Mouse (Mus musculus) gastrocnemius, adult 8-10 months (tissue): Measurements from ENCODE around the gene Ier2. TPM values are rescaled to one million over a fixed set of nuclear protein-coding genes. Genes with fewer than 3 reads are reported as not detected.

Experiments used
- DNase-seq, 2 experiments: peaks; one replicate each; pipeline ENCODE4 v3.0.0; 2022; ENCODE audit warnings: low spot score in 2 of 2
- total RNA-seq, 4 experiments: library from RNA; stranded (reverse); gene quantifications; 2 replicates each; pipeline ENCODE4 v1.2.4; 2022

Gene Ier2
- total RNA-seq: 1 to 10 TPM; 4.3 to 5.1 (median 4.5) TPM

GRCm38 (mm10) chr8:84662581-84663065, at the start of gene Ier2:
Gene Ier2, minus strand, starts transcription at chr8:84662852.
- DNase-seq: peak; percentile 91 to 93

DNA sequence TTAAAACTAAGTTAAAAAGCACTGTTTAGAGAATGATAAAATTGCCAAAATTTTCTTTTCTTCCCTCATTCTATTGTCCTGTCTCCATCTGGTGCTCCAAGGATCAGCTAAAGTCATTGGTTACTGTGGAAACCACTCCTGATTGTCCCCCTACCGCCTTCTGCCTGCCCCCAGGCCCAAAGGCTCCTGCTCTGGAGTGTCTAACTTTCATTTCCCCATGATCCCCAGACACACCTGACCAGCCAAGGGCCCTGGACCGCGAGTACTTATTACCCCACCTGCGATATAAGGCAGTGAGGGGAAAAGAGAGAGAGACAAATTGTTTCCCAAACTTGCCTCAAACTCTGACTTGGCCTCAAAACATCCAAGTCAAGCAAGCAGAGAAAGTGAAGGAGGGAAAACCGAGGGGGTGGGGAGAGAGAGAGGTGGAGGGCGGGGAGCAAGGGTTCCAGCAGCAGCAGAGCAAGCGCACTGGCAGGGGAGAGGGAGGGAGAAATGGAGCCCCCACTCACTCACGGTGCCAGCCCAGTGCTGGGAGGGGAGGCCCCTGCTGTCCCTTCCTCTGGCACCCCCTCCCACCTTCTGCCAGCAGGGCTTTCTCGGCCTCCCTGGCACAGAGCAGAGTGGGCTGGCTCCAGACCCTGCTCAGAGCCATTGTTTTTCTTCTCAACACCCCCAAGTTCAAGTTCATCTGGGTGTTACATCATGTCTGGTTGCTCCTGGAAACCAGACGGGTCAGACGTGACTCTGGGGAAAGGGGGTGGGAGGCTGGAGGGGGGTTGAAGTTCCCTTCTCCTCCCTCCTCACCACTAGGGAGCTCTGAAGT, 49.5 kb upstream of the Ier2 start:
- DNase-seq: peak in 1 of 2 experiments; percentile 55

- DNase-seq: no peak
Measured at GRCm38 (mm10) chr8:84711312-84711711, 48.7 kb upstream of the Ier2 start.

DNA sequence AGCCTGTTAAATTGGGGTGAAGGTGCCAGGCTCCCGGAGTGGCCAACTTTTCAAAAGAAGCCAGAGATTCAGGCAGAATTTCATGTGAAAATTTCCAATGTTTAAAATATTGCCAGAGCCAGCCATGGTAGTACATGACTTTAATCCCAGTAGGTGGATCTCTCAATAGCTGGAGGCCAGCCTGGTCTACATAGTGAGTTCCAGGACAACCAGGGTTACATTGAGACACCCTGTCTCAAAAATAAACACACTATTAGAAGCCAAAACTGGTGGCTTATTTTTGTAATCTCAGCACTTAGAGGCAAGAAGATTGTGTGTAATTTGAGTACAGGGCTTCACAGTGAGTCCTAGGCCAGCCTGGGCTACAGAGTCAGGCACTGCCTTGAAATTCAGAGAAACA, 47.3 kb upstream of the Ier2 start:
- DNase-seq: no peak

DNA sequence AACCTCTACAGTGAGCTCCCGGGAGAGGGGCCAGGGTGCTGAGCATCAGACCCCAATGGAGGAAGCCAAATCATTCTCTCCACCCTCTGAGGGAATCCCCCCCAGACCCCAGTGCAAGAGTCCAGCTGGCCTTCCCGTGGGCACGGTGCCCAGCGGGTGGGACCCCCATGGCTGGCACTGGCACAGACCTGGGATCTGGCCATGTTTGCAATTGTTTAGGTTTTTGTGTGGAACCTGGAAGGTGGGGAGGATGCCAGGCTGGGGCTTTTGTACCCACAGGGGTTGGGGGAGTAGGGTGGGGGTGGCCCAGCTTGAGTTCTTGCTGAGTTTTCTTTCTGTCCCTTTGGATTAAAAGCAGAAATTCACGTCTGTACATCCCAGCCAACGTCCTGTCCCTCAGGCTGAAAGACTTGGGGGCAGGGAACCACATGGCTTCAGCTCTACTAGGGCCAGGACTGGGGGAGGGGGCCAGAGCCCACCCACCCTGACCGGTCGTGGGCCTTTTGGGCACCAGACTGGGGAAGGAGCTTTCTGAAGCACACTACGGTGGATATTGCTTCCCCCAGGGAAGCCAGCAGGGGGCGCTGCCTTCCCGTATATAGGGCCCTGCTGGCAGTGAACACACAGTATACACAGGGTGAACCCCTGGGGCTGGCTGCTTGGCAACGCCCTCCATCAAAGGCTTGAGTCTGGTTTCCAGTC, 46.3 kb upstream of the Ier2 start:
- peak; percentile 84 to 86 for DNase-seq

- no peak for DNase-seq
Measured at GRCm38 (mm10) chr8:84708071-84708541, 45.5 kb upstream of the Ier2 start.

DNA sequence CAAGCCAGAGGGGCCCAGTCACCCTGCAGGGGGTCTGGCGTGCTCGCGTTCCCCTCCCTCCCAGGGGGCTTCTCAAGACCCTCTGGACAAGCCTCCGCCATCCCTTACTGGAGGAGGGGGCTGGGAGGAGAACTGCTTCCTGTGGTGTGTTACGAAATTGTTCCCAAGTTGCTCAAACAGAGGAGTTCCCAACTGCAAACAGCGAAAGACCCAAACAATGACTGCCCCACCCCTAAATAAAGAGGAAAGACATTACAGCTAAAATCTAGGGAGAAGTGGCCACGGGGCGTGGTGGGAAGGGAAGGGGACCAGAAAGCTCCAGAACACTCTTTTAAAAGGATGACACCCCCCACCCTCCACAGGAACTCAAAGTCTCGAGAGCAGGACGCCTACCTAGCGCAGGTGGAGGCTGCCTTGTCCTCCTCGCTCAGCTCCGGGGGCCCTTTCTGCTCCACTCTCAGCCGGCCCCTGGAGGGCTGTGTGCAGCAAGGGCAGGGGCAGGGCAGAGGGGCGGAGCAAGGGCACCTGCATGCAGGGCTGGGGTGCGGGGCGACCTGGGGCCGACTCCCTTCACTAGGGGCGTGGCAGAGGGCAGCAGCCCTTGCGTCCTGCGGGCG, 44.7 kb upstream of the Ier2 start:
- peak in 1 of 2 experiments; percentile 28 for DNase-seq

DNA sequence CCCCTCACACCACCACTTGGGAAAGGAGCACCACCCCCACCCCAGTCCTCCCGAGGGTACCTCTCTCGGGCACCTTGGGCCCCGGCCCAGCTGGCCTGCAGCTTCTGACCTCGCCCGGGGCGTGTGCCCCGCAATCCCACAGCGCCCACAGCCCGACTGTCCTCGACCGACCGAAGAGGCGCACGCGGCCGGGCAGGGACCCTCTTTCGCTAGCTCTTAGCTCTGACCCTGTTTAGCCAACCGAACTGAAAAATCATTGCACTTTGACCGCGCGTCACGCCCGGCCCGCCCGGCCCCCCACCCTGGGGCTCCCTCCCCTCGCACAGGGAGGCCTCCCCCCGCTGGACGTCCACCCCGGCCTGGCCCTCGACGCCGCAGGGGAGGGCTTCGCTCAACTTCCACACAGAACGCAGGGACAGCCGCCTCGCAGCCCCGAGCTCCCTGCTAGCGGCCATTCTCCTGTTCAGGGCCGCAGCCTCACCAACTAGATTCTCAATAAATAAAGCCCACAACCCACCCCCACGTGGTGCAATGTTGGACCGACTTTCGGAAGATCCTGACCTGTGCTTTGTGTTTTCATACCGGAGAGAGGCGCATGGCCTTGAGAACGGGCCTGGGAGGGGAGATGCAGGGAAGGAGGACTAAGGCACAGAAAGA, 44.1 kb upstream of the Ier2 start:
- DNase-seq: peak in 1 of 2 experiments; percentile 31

- no peak for DNase-seq
Measured at GRCm38 (mm10) chr8:84705960-84706359, 43.3 kb upstream of the Ier2 start.

GRCm38 (mm10) chr8:84704867-84705831, 42.5 kb upstream of the Ier2 start:
- DNase-seq: peak; percentile 4 to 25

DNA sequence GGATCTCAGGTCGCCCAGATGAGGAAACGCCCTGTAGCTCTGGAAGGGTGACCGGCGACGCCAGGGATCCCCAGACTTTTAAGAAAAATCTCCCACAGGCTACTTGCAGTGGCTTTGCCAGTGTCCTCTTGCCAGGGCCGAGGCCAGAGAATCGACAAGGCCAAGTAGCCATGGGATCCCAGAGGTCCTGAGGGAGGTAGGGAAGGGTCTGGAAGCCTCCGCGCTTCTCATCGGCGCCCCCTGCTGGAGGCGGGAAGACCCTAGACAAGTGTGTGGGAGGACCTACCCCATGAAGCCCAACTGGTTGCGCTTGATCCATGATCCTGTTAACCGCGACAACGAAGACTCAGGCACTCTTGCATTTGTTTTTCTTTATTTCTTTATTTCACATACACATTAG, 41.7 kb upstream of the Ier2 start:
- peak; percentile 70 to 74 for DNase-seq

DNA sequence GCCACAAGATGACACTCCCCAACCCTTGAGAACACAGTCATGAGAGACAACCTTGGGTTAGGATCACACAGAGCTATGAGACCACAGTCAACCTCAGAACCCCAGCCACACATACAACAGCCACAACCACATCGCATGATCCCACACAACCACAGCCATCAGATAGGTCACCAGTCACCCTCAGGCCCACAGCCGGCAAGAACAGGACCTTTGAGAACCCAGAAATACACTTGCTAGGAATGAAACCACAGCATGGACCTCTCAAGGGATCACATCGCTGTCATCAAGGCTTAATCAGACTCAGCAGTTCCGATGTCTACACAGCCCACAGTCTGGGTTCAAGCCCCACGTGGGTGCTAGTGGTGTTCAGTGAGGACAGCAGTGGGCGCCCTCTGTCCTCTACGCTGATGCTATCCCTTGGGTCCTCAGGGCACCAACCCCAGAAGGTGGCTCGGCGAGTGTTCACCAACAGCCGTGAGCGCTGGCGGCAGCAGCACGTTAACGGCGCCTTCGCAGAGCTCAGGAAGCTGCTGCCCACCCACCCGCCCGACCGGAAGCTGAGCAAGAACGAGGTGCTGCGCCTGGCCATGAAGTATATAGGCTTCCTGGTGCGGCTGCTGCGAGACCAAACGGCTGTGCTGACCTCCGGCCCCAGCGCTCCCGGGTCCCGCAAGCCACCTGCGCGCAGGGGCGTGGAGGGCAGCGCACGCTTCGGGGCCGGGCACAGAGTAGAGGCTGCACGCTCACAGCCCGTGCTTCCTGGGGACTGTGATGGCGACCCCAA, 41.0 kb upstream of the Ier2 start:
- peak in 1 of 2 experiments; percentile 2 for DNase-seq

GRCm38 (mm10) chr8:84702963-84703465, 40.4 kb upstream of the Ier2 start:
- peak in 1 of 2 experiments; percentile 1 for DNase-seq

GRCm38 (mm10) chr8:84702561-84702960, 39.9 kb upstream of the Ier2 start:
- peak in 1 of 2 experiments; percentile 1 for DNase-seq

DNA sequence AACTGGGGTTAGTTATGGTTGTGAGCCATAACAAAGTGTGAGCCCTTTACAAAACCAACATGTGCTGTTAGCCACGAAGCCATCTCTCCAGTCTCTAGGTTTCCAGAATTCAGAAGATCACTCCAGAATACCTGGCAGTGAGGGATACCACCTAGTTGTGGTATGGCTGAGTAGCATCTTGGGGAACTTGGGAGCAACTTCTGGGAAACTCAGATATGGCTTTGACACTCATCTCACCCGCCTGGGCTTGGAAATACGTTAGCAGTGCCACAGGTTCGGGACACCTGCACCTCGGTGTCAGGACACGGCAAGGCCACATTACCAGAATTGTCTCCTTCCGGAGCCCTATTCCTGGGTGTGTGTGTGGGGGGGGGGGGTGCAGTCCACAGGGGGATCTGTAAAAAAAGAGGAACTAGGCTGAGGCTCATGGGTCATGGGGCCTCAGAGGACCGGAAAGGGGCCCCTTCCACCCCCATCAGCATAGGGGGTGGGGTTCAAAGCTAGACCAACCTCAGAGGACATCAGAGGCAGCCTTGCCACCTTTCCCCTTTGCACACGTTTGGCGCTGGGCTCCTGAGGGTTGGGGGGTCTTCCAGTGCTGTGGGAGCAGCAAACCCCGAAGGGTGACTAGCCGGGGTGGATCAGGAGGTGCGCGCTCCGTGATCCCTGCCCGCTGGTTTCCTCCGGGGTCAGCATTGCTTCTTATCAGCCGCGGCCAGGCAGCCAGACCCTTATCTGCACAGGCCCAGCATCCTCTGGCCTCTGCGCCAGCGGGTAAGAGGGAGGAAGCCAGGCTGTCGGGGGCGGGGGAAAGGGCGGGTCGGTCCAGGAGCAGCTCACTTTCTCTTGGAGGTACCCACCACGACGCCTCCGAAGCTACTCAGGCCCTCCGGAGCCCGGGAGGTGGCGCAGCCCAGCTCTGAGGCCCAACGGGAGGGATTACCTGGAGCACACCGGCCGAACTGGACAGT, 38.6 kb upstream of the Ier2 start, which contains the start of gene Lyl1:
Gene Lyl1, plus strand, starts transcription at position 517 of the 971 bp plus-strand sequence.
- peak in 1 of 2 experiments; percentile 2 for DNase-seq

DNA sequence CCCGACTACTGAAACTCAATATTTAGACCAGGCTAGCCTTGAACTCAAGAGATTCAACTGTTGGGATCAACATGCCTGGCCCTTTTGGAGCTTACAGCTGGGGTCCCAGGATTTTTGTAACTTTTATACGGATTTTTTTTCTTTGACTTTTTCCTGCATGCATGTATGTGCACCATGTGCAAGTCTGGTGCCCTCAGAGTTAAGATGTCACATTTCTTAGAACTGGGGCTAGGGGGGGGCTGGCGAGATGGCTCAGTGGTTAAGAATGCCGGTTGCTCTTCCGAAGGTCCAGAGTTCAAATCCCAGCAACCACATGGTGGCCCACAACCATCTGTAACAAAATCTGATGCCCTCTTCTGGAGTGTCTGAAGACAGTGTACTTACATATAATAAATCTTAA, 37.9 kb upstream of the Ier2 start:
- DNase-seq: no peak

GRCm38 (mm10) chr8:84699861-84700322, 37.2 kb upstream of the Ier2 start:
- peak; percentile 39 to 45 for DNase-seq
